Mouse (Mus musculus) 3T3-L1 (cell line): ENCODE results near the gene Hoxb5.

Experiments used
- DNase-seq: peaks from one replicate; pipeline ENCODE4 v3.0.0-alpha.2; 2015; ENCODE audit warnings: low read depth, low spot score

Hoxb5 gene

DNA sequence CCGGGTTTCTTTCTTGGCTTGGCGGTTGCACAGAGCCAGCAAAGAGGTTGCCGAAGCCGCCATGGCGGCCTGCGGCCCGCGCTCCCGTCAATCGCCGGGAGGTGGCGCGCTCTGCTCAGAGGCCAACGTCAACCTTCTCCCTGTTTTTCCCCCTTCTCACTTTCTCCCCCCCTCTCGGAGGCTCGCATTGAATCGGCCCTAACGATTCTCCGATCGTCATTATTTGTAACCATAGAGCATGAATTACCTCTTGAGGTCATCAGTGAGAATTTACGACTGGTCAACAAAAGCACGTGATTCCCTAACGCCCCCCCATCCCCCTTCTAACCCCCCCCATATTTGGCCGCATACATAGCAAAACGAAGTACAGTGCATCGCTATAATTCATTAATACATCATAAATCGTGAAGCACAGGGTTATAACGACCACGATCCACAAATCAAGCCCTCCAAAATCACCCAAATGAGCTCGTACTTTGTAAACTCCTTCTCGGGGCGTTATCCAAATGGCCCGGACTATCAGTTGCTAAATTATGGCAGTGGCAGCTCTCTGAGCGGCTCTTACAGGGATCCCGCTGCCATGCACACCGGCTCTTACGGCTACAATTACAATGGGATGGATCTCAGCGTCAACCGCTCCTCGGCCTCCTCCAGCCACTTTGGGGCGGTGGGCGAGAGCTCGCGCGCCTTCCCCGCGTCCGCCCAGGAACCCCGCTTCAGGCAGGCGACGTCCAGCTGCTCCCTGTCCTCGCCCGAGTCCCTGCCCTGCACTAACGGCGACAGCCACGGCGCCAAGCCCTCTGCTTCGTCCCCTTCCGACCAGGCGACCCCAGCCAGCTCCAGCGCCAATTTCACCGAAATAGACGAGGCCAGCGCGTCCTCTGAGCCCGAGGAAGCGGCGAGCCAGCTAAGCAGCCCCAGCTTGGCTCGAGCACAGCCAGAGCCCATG lies at the start of gene Hoxb5:
Gene Hoxb5 (plus strand): TSS at position 186 of the 949 bp plus-strand sequence.
- peak; percentile 53 for DNase-seq

DNA sequence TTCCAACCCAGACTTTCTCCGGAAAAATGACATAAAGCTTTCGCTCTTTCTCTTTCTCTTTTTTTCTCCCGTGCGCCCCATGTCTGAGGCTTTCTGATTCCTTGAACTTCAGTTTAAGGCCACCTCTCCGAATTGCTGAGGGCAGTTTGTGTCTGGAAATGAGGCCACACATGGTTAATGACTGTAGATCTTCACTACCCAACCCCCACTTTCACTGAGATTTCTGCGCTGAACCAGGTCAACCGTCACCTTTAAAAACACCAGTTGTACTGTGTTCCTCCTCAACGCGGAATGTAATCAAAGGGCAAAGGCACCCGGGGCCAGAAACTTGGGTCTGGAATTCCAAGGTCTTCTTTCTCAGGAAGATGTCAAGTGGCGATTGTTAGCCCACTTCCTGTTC lies 48.9 kb upstream of the Hoxb5 start:
- no peak for DNase-seq

DNA sequence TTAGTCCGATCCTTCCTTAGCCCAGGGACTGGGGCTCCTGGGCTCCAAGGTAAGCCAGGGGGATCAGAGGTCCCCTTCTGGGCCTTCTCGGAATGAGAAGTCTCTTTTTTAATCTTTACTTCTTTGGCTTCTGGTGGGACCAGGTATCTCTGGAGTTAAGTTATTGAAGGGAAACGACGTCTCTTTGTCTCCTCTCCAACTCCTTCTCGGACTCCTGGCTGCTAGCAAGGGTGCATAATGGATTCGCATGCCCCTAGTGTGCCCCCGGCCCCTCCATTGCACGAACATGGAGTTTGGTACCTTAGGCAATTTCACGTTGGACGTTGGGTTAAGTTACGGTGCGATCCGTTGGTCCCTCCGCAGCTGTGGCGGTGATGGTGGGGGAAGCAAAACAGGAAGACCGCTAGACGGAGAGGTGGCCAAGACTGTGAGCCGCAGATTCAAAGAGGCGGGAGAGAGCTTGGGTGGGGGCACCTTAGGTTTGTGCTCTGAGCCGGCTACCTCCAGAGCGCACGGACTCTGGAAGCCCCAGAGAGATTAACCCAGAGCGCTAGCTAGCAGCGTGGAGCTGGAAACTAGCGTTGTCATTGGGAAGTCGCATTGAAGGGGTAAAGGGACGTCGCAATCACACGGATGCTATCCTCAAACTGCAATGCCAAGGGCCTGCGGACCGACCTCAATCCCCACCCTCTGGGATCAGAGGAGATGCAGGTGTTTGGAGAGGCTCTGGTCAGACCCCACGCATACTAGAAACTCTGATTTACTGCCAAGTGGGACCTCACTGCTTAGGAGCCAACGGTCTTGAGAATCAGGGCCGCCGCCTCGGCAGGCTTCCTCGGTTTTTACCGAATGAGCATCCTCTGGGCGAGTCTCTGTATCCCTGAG lies 47.8 kb upstream of the Hoxb5 start:
- no peak for DNase-seq

DNA sequence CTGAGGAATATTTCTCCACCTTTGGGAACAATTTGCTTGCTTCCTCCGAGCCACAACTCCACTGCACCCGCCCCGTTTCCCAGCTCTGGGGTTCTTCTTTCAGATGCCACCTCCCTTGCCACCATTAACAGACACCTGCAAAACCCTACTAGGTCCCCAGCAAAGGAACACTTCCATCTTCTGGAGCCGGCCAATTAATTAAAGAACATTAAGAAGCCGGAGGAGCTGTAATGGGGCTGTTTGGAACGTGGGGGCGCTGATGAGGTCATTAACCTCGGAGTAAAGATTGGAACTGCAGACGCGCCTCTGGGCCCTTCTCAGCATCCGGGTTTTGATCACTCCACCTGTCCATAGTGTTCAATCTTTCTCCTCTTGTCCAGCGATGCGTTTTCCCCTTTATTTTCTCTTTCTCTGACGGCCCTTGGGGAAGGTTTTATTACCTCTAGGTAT lies 47.1 kb upstream of the Hoxb5 start:
- no peak for DNase-seq

DNA sequence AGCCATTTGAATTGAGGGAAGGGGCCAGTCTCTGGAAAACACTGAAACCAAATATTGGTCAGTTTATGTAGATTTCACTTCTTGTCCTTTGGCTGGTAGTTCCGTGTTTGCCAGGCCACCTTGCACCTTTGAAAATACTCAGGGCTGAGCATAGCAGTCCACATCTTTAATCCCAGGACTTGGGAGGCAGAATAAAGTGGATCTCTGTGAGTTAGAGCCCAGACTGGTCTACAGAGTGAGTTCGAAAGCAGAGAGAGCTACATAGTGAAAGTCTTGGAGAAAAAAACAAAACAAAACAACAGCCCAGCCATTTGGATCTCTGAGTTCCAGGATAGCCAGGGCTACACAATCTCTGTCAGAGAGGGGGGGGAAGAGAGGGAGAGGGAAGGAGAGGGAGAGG lies 46.0 kb upstream of the Hoxb5 start:
- no peak for DNase-seq

DNA sequence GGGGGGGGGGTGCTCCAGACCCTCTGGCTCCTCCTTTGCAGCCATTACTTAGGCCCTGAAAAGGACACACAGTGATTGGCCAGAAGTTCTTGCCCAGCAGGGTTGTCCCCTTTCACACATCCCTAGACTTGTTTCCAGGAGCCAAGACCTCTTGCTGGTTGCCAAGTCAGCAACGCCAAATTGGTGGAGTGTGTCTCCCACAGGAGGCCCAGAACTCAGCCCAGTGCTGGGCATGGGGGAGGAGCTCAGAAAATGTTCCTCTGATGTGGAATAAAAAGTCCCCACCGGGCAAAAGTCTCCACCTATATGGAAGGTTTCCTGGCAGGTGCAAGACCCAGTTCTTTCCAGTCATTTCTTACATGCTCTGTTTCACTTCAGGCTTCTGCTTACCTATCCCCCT lies 44.1 kb upstream of the Hoxb5 start:
- no peak for DNase-seq

DNA sequence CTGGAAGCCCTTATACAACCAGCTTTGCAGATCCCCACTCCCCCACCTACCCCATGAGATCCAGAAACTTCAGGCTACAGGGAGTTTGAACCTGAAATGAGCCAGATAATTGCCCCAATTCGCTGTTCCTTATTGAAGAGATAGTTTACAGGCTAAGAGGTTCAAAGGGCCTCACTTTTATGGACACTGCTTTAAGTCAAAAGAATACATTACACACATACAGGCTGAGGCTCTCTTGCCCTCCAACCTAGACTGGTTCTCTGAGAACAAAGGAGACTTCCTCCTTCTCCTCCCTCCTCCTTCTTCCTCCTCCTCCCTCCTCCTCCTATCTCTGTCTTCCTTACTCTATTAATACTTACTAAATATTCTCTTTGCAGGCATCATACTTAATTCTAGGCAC lies 43.6 kb upstream of the Hoxb5 start:
- no peak for DNase-seq

DNA sequence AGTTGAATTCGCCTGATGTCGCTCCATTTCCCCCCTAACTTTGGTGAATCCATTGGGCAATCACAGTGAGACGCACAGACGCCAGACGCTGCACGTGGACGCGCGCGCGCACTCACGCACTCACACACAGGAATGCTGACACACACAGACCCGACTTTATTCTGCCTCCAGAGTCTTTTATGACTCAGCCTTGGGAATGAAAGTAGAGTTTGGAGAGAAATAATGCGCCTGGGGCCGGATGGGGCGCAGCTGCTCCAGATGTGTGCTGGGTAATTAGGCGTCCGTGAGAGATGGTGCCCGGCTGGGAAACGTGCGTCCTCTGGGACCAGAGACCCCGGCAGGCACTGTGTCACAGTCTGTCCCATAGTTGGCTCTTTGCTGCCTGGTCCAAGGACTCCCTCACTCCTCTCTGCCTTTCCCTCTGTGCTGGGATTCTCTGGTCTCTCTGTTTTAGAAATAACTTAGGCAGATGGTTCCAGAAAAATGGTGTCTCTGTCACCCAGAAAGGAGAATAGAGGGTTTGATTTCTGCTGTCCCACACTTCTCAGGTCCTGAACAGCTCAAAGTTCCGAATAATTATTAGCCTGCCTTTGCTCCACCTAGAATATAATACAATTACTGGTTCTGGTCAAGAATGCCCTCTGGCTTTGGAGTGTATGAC lies 42.7 kb upstream of the Hoxb5 start:
- DNase-seq: peak; percentile 87

DNA sequence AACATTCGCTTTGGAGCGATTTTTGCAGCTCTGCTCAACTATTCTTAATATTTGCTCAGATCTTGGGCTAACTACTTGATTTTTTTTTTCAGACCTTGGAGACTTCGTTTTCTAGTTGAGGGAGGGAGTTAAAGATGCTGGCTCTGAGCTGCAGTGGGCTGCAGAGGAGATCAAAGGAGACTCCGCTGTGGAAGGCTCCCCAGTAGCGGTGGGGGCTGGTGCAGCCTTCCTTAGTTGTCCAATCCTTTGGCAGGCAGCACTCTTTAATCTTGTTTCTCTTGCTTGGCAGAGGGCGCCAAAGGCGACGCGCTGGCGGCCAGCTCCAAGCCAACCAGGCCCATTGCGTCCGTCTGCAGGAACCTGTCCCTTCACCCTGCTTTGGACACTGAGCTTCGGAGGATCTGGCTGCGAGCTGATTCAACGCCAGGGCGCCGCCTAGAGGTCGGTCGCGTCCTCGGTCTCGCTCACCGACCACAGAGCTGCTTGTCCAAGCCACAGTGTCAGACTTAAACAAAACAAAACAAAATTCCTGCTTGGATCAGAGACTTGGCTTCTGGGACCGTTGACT lies 41.7 kb upstream of the Hoxb5 start:
- DNase-seq: no peak

DNA sequence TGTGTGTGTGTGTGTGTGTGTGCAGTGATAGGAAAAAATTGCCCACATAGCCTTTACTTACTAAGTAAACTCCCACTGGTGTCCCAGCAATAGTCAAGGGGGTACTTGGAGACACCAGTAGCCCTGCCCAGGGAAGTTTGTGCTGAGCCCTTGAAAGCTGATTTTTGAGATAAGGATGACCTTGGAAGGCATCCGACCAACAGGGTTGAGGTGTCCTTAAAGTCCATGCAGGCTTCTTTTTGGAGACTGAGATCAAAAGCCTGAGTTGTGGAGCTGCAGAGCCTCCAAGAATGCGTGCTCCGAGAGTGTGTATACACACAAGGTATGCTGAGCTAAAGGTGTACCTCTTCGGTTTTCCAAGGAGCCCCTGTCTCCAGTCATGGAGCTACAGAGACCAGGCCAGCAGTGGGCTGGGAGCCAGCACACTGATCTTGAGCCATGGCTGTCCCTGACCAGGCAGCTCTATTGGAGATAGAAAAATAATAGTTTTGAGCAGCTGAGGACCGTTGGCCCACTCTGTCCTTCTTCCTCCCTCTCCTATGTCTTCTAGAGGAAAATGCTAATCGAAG lies 40.8 kb upstream of the Hoxb5 start:
- no peak for DNase-seq

DNA sequence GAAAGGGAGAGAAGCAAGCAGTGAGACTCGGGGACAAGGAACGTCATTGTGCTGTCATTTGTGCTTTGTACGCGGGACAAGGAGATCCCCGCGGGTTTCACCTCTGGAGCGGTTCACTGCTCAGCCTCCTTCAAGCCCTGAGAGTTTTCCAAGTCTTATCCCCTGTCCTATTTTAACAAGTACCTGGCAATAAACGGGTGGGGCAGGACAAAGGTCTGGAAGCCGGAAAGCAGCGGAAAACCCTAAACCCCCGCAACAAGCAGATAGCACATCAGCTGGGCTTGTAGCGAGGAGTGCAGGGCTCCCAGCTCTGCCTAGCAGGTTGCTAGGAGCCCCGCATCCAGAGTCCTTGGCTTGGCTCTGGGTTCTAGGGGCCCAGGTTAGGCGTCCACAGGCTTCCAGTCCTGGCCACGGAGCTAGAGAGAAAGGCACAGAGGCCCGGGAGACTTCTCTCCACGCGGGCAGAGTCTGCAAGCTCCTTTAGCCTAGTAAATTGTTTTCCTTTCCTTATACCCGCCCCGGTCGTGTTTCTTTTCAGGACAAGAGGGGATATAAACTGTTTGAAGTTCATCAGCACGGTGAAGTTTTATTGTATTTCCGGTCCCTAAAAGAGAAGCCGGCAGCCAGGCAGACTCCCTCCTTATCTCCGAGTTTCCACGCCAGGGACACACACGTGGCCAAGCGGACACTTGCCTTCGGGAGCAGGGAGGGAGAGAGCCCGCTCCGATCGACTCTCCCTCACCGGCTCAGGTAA lies 39.3 kb upstream of the Hoxb5 start:
- no peak for DNase-seq

DNA sequence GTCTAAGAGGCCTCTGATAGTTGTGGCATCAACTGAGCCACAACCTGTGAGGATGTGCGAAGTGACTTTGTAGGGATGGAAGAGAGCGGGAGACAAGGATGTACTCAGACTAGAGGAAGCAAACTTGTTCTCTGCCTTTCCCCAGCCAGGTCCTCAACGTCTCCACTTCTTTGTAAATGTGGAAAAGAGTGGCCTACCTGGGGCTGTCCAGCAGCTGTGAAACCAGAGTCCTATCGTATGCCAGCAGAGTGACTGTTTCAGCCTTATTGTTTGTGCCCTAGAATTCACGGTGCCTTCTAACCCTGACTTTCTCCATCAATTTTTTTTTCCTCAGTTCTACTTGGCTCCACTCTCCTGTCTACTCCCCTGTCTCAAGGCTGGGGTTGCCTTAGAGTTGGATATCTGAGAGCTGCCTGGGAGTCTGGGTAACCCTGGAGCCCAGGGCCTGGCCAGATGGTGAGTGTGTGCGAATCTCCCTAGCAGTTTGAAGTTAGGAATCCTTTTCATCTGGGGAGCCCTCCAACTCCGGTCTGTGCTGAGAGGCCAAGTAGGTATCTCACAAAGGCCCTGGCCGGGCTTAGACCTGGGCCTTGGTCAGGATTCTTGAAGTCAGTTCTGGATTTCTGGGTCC lies 38.6 kb upstream of the Hoxb5 start:
- DNase-seq: no peak

DNA sequence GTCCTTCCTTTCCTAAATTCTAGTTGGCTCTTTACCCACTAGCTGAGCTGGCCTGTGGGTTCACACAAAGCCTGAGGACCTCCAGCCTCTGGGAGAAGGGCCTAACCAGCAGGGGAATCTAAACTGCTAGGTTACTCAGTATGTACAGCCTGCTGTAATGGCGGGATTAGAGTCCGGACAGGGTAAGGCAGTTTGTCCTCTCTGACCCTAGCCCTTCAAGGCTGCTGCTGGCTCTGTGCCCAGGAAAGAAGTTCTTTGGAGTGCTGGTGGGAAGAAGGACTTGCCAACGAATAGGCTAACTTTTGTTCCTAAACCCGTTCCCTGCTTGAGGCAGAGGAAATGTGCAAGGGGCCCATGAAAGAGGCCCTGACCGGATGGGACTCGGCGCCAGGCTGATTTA lies 37.2 kb upstream of the Hoxb5 start:
- DNase-seq: no peak

DNA sequence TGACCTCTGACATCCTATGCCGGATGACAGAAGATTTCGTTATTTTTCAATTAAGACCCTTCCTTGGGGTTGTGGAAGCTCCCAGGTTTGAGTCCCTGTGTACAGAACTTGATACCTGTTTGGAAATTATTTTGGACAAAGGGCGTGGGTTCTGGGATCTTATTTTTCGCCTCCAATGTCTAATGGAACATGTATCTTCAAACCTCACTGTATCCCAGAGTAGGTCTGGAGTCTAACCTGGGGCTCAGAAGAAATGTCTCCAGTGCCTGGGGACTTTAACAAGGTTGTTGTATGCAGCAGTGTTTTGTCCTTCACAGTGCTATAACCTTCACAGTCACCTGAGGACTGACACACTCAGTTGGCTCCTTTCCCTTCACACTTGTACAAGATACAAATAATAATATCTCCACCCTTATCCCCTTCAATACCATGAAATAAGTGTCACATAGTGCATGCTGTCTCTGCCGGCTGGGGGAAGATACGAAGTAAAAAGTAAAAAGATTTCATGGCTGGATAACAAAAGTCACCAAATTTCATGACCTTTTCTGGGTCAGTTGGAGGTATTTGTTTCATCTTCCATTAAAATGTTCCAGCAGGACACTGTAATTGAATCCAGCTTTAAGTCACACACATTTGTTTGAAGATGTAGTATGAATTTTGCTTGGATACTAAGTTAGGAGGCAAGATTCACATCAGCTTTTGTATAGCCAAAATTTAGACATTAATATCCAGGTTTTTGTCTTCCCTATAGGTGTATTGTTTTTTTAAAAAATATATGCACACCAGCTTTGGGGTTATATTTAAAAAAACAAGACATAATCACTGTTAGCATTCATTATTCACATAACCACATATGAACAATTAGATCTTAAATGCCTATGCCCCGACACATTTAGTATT lies 35.9 kb upstream of the Hoxb5 start:
- no peak for DNase-seq

DNA sequence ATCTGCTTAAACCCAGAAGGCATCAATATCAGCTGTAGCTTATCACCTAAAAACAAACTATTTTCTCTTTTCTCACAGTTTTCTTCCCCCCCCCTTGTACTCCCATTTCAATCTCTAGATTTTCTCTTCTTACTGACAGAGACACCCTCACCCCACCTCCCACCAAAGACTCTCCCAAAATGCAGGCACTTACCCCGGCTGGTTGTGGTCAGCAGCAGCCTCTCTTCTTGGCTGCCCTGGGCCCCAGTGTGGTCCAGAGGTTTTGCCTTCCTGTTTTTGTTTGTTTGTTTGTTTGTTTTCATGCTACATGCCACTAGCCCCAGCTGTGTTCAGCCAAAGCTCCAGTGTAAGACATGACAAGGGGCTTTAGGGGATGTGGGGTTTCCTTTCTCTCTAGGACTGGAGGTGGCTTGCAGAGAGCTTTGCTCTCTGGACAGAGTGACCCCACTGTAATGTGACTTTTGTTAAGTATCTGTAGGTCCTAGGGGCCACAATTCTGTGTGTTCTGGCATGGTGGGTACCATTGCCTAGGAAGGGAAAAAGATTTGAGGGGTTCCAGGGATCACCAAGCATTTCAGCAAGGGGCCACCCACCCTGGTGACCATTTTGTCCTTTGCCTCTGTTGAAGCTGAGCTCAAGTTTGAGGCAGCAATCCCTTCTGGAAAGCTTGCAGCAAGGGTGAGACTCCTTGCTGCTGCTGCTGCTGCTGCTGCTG lies 34.9 kb upstream of the Hoxb5 start:
- no peak for DNase-seq

DNA sequence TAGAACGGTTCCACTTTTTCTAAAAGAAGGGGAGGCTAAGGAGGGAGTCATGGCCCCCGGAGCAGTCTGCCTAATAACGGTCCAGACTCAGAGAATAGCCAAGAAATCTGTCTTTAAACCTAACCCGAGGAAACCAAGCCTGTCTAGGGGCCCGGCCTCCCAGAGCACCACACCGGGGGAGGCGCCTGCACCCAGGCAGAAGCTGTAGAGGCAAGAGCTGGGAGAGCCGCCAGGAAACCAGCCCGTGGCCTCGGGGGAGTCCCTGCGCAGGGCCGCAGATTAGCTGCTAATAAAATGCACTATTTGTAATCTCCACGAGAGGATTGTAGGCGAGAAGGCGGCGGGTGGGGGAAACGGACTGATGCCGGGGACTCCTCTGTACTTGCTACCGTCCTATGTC lies 33.3 kb upstream of the Hoxb5 start:
- DNase-seq: no peak

DNA sequence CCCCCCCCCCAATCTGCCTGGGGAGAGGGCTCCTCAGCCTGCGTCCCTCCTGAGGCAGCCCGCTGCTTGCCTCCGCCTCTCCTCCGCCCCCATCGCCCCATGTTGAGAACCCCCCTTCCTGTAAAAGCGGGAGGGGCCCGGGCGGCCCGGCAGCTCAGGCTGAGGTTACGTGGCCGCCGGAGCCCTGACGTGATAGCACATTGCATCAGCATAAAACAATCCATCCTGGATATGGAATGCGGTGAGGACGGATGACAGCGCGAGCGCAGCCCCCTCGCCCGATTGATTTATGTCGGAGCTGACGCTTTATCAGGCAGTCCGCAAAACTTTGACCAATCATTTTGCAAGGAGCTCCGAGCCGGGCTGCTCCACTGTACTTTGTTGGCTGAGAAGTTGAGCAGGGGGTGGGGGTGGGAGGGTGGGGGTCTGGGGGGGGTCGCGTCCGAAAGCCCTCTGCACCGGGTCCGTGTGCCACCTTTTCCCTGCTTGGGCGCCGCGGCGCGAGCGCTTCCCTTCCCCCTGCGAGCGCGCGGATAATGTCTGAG lies 32.1 kb upstream of the Hoxb5 start, which contains the start of gene Hoxb9:
Gene Hoxb9 (plus strand): TSS at position 462 of the 545 bp plus-strand sequence.
- no peak for DNase-seq

DNA sequence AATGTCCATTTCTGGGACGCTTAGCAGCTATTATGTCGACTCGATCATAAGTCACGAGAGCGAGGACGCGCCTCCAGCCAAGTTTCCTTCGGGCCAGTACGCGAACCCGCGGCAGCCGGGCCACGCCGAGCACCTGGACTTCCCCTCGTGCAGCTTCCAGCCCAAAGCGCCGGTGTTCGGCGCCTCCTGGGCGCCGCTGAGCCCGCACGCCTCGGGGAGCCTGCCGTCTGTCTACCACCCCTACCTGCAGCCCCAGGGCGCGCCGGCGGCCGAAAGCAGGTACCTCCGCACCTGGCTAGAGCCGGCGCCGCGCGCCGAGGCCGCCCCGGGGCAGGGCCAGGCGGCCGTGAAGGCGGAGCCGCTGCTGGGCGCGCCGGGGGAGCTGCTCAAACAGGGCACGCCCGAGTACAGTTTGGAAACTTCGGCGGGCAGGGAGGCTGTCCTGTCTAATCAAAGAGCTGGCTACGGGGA lies 31.6 kb upstream of the Hoxb5 start:
- no peak for DNase-seq
